Mouse (Mus musculus) heart, embryonic 16.5 days (tissue): ENCODE measurements around the gene Nr2f2. TPM values are rescaled to one million over a fixed set of nuclear protein-coding genes. Genes with fewer than 3 reads are reported as not detected.

Experiments
- ATAC-seq: fragments of 200-750 bp; cut with Nextera tagmentation; replicated peaks from 2 replicates; pipeline ENCODE4 v1.8.0; 2017; ENCODE audit warnings: moderate number of reproducible peaks; ENCODE audit not compliant: insufficient read depth, low FRiP score; ENCODE audit errors: extremely low read depth
- H3K27ac ChIP-seq: fragments of 300-500 bp; sonication (generic); 2 replicates; pipeline ENCODE4 v1.5.1; 2014; ENCODE audit warnings: mild to moderate bottlenecking, low read length, control low read depth, moderate library complexity
- H3K27me3 ChIP-seq: fragments of 300-500 bp; sonication (generic); 2 replicates; pipeline ENCODE4 v1.6.1; 2014; ENCODE audit warnings: low read length, mixed read lengths; ENCODE audit not compliant: control insufficient read depth, insufficient read depth
- H3K36me3 ChIP-seq: fragments of 300-500 bp; sonication (generic); 2 replicates; pipeline ENCODE4 v1.6.1; 2014; ENCODE audit not compliant: control insufficient read depth, insufficient read depth
- H3K4me1 ChIP-seq: fragments of 300-500 bp; sonication (generic); 2 replicates; pipeline ENCODE4 v1.6.1; 2014; ENCODE audit warnings: low read length, mixed read lengths; ENCODE audit not compliant: control insufficient read depth, insufficient read depth
- H3K4me2 ChIP-seq: fragments of 300-500 bp; sonication (generic); 2 replicates; pipeline ENCODE4 v1.6.1; 2014; ENCODE audit warnings: low read depth, mild to moderate bottlenecking, control low read depth, low read length
- H3K4me3 ChIP-seq: fragments of 300-500 bp; sonication (generic); 2 replicates; pipeline ENCODE4 v1.5.1; 2014; ENCODE audit warnings: mild to moderate bottlenecking, control low read depth, low read length
- H3K9ac ChIP-seq: fragments of 300-500 bp; sonication (generic); 2 replicates; pipeline ENCODE4 v1.6.1; 2014; ENCODE audit warnings: low read length, control low read depth
- H3K9me3 ChIP-seq: fragments of 300-500 bp; sonication (generic); replicated peaks from 2 replicates; pipeline ENCODE4 v1.6.1; 2016; ENCODE audit warnings: low read length; ENCODE audit not compliant: control insufficient read depth
- WGBS: fragments of 180-500 bp; shearing (Covaris S2); extraction: QIAGEN DNeasy Blood & Tissue Kit; methylation state at CpG from one replicate; pipeline ENCODE4 v1.1.7; 2014; 5-methylcytosine and 5-hydroxymethylcytosine counted together
- polyA plus RNA-seq: library from polyadenylated mRNA; unstranded; fragments of >200 nt; fragmentation: Nextera tagmentation; extraction: Ambion mirVana; gene quantifications from 2 replicates; pipeline ENCODE4 v1.2.1, GENCODE M21; 2015

The Nr2f2 gene
- polyA plus RNA-seq, 1 experiment from 2014 or later, result 15.4 TPM

DNA sequence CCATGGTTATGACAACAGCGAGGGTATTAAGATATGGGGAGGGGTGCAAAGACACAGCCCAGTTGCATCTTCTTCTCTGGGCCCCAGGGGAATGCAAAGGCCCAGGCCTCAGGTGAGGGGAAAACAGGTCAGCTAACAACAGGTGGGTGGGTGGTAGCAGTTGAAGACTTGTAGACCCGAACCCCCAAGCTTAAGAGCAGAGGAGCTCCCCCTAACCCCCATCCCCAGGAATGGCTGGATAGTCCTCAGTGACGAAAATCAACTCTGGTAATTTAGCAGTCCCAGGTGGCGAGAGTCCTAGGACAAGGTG, 2.2 kb upstream of the Nr2f2 start:
- Histone ChIP-seq H3K36me3 (no peaks in the 10 kb centered on the region), H3K4me3 (no peak overlapping the region), H3K4me2 (peak overlapping the region; percentile 65), H3K27ac (no peak overlapping the region), H3K9ac (no peak overlapping the region), H3K9me3 (no peaks in the 10 kb centered on the region), H3K27me3 (peaks cover 72% of the 10 kb centered on the region), H3K4me1 (peaks cover 6% of the 10 kb centered on the region)
- ATAC-seq, result no peak
- WGBS, result 27% methylated on average over 4 of the region's 4 CpGs

DNA sequence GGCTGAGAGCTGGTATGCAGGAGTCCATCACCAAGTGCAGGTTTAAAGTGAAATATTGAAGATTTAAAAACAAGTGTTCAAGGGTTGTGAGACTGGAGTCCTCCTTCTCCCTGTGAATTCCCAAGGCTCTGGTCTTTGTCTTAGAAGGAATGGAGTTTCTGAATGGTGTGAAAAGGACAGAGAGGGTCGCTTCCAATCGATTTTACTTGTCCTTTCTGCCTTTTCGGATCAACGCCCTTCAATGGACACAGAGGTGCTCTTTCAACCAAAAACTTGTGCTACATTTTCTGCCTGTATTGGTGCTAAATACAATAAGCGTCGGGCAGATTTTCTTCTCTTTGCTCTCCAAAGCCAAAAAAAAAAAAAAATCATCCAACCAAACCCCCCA, 1.7 kb upstream of the Nr2f2 start:
- no peaks in the 10 kb centered on the region for H3K9me3 ChIP-seq
- no peak overlapping the region for H3K4me2 ChIP-seq
- 44% methylated on average over 6 of the region's 6 CpGs for WGBS
- no peak overlapping the region for H3K4me3 ChIP-seq
- no peak for ATAC-seq
- H3K27ac ChIP-seq, result no peak overlapping the region
- peaks cover 75% of the 10 kb centered on the region for H3K27me3 ChIP-seq
- no peaks in the 10 kb centered on the region for H3K36me3 ChIP-seq
- H3K4me1 ChIP-seq, result peaks cover 6% of the 10 kb centered on the region
- no peak overlapping the region for H3K9ac ChIP-seq

DNA sequence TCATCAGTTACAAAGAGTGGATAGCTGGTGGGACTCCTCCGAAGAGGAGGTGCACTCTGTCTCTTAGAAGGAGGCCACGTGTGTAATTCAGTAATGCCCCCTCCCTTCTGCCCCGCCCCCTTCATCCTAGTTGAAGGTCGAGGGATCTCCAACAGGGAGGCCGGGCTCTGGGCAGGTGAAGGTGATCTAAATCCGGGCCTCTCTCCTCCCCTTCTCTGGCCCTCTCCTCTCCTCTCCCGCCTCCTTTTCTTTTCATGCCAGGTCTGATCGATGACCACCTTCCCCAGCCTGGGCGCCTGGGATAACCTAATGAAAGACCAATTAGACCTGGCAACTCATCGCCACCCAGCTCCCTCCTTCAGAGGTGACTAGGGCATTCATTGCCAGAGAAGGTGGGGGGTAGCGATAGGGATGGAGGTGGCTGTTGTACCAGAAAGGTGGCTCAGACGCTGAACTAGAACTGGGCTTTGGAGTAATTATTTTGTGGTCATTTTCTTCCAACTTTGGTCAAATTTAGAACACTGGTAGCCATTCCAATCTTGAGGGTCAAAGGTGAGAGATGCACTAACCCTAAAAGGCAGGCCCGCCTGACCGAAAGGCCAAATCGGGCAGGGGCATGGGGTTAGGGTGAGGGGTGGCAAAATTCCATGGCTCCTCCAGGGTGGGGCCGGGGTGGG, 1.2 kb upstream of the Nr2f2 start:
- Histone ChIP-seq H3K9me3 (no peaks in the 10 kb centered on the region), H3K4me2 (peak overlapping the region; percentile 52), H3K4me1 (peaks cover 6% of the 10 kb centered on the region), H3K9ac (no peak overlapping the region), H3K4me3 (0 out of 2 replicates have a peak overlapping the region, but pooled peaks have one; percentile 6), H3K36me3 (no peaks in the 10 kb centered on the region), H3K27me3 (peaks cover 78% of the 10 kb centered on the region), H3K27ac (no peak overlapping the region)
- ATAC-seq, result no peak
- WGBS, result 25% methylated on average over 16 of the region's 16 CpGs

DNA sequence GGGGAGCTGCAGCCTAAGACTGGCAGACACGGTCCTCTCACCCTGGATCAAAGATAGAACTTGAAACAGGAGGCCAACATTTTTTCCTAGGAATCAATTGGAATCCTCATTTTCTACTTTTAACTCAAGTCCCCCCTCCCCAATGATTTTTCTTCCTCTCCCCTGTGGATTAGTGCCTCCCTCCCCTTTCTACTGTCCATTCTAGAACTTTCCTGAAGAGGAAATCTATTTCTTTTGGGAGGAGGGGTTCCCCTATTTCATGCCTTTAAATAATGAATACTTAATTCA, 217 bp upstream of the Nr2f2 start:
- peak overlapping the region; percentile 52 for H3K4me2 ChIP-seq
- no peaks in the 10 kb centered on the region for H3K36me3 ChIP-seq
- no peak for ATAC-seq
- peaks cover 73% of the 10 kb centered on the region for H3K27me3 ChIP-seq
- peak overlapping the region; percentile 79 for H3K27ac ChIP-seq
- peak overlapping the region; percentile 74 for H3K9ac ChIP-seq
- peaks cover 6% of the 10 kb centered on the region for H3K4me1 ChIP-seq
- peak overlapping the region; percentile 56 for H3K4me3 ChIP-seq
- 0% methylated on average over 1 of the region's 1 CpGs for WGBS
- H3K9me3 ChIP-seq, result no peaks in the 10 kb centered on the region

DNA sequence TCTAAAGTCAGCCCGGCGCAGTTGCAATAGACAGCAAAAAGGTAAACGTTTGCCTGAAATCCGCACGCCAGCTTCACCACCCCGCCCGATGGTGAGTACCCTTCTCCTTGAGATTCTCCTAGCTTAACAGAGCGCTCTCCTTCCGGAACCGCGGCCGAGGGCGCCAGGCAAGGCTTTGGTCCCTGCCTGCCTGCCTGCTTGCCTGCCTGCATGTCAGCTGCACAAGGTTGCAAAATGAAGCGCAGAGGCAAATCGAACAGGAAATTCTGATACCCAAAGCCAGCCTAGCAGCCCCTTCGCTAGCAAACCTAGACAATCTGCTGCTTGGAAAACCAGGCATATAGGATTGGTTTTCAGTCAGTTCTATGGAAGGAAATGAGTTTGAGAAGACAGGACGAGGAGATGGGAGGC, 1.1 kb downstream of the Nr2f2 start:
- Histone ChIP-seq H3K27ac (peak overlapping the region; percentile 79), H3K4me3 (peak overlapping the region; percentile 56), H3K9ac (peak overlapping the region; percentile 74), H3K9me3 (no peaks in the 10 kb centered on the region), H3K36me3 (no peaks in the 10 kb centered on the region), H3K4me1 (peaks cover 3% of the 10 kb centered on the region), H3K4me2 (peak overlapping the region; percentile 52), H3K27me3 (peaks cover 62% of the 10 kb centered on the region)
- ATAC-seq, result no peak
- 3% methylated on average over 17 of the region's 17 CpGs for whole genome bisulfite sequencing

DNA sequence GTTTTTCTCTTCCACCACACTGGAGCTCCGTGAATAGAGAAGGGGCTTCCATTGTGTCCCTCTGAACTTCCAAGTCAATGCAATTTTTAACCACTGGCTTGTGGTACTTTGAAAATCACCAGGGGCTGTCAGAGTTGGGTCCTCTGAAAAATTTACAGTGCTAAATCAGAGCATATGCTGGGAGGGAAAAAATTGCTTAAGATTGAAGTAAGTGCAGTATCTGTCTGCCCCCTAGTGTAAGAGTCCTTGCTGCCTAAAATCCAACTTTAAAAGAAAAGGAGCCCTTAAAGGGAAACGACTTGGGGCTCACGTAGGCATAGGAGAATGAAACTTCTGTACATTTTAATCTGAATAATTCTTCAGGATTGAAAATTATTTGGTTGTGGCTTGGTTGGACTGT, 1.7 kb downstream of the Nr2f2 start:
- Histone ChIP-seq H3K9me3 (no peaks in the 10 kb centered on the region), H3K27me3 (peaks cover 56% of the 10 kb centered on the region), H3K9ac (no peak overlapping the region; the same call in none of the 2 replicates), H3K4me2 (peak overlapping the region; percentile 52), H3K4me1 (no peaks in the 10 kb centered on the region; the same call in 1 of the 2 replicates), H3K27ac (peak overlapping the region; percentile 79), H3K36me3 (no peaks in the 10 kb centered on the region), H3K4me3 (peak overlapping the region; percentile 56)
- ATAC-seq, result no peak
- 0% methylated on average over 3 of the region's 3 CpGs for WGBS

DNA sequence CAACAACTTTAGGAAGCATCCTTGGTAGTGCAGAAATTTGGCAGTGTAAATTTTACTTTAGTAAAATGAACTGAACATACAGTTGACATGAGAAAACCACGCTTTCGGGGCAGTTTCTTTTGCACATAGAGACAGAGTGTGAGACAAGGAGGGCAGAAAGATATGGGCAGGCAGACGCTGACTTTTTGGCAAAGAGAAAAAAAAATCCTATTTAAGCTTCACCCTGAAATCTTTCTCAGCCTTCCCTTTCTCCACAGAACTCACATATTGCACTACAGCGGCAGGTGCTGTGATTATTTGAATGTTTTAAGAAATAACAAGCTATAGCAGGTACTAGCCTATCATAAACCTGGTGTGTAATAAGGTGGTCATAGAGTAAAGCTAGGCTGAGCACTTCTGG, 3.2 kb downstream of the Nr2f2 start:
- 39% methylated on average over 4 of the region's 4 CpGs for WGBS
- no peak overlapping the region for H3K27ac ChIP-seq

DNA sequence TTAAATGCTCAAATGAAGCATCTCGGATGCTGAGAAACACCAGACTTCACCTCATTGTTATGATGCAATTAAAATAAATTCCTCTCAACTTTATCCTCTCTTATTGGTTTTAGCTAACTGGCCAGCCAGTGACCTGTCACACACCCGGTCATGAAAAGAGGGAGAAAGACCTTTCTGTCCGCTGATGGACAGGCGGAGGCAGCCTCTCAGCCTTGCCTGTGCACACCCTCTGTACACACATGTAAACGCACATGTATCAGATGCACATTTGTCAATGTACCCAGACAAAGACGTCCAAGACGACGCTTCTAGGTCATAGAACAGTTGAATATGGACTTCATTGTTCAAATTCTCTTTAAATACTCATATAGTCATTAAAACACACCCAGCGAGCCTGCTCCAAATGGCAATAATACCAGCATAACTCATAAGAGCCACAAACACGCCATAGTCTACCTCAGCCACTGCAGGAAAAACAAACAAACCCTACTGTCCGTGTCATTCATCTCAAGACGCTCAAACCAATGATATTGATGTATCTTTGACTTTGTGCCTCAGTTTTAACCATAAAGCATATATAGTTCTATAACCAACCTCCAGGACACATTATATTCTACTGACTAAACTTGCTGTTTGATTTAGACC, 3.9 kb downstream of the Nr2f2 start:
- H3K9ac ChIP-seq, result peak overlapping the region; percentile 41; the same call in 1 of the 2 replicates
- WGBS, result 14% methylated on average over 12 of the region's 12 CpGs

More for the DNA sequence above, 3.2 kb downstream of the Nr2f2 start:
- no peak overlapping the region for H3K4me3 ChIP-seq
- H3K4me2 ChIP-seq, result peak overlapping the region; percentile 40
- peaks cover 41% of the 10 kb centered on the region for H3K27me3 ChIP-seq
- no peaks in the 10 kb centered on the region for H3K4me1 ChIP-seq
- no peak overlapping the region for H3K9ac ChIP-seq
- ATAC-seq, result no peak
- no peaks in the 10 kb centered on the region for H3K36me3 ChIP-seq
- no peaks in the 10 kb centered on the region for H3K9me3 ChIP-seq

More for the DNA sequence above, 3.9 kb downstream of the Nr2f2 start:
- Histone ChIP-seq H3K4me2 (peak overlapping the region; percentile 88), H3K36me3 (no peaks in the 10 kb centered on the region), H3K4me1 (no peaks in the 10 kb centered on the region), H3K27me3 (peaks cover 39% of the 10 kb centered on the region), H3K9me3 (no peaks in the 10 kb centered on the region), H3K4me3 (peak overlapping the region; percentile 65), H3K27ac (no peak overlapping the region)
- ATAC-seq, result no peak
